Mouse (Mus musculus): ENCODE results near the gene Litaf.
"Not testable (repeated sequence)": the region's sequence is repeated elsewhere in the genome, so short reads cannot be mapped to it uniquely, and the experiment has no call there.

The Litaf gene

GRCm38 (mm10) chr16:10989896-10990295, 76.1 kb downstream of the Litaf start:
- no peak for DNase-seq

- no peak for DNase-seq
Observed at GRCm38 (mm10) chr16:10989361-10989760, 76.6 kb downstream of the Litaf start.

- DNase-seq, result no peak
Observed at GRCm38 (mm10) chr16:10988261-10988660, 77.7 kb downstream of the Litaf start.

GRCm38 (mm10) chr16:10984534-10984933, 81.4 kb downstream of the Litaf start:
- DNase-seq, result no peak

- no peak for DNase-seq
Observed at GRCm38 (mm10) chr16:10981493-10982070, 84.4 kb downstream of the Litaf start.

- no peak for DNase-seq
Observed at GRCm38 (mm10) chr16:10979064-10979803, 86.7 kb downstream of the Litaf start.

GRCm38 (mm10) chr16:10977877-10978276, 88.1 kb downstream of the Litaf start:
- DNase-seq, result no peak

- DNase-seq, result no peak
Observed at GRCm38 (mm10) chr16:10976202-10976631, 89.7 kb downstream of the Litaf start.

- DNase-seq, result no peak
Observed at GRCm38 (mm10) chr16:10974939-10975338, 91.0 kb downstream of the Litaf start.

- no peak for DNase-seq
Observed at GRCm38 (mm10) chr16:10974037-10974446, 91.9 kb downstream of the Litaf start.

- DNase-seq, result no peak
Observed at GRCm38 (mm10) chr16:10972259-10972658, 93.7 kb downstream of the Litaf start.

GRCm38 (mm10) chr16:10969944-10970343, 96.0 kb downstream of the Litaf start:
- DNase-seq, result not testable (repeated sequence)

- DNase-seq, result peak; percentile 60
Observed at GRCm38 (mm10) chr16:10969342-10969741, 96.6 kb downstream of the Litaf start.

GRCm38 (mm10) chr16:10968299-10968698, 97.7 kb downstream of the Litaf start:
- no peak for DNase-seq

GRCm38 (mm10) chr16:10967756-10968155, 98.2 kb downstream of the Litaf start:
- DNase-seq, result no peak

GRCm38 (mm10) chr16:10967013-10967412, 98.9 kb downstream of the Litaf start:
- no peak for DNase-seq

GRCm38 (mm10) chr16:10965034-10965433, 100.9 kb downstream of the Litaf start:
- no peak for DNase-seq

- no peak for DNase-seq
Observed at GRCm38 (mm10) chr16:10960916-10961315, 105.0 kb downstream of the Litaf start.

GRCm38 (mm10) chr16:10958763-10959440, 107.1 kb downstream of the Litaf start:
- no peak for DNase-seq

GRCm38 (mm10) chr16:10958307-10958706, 107.7 kb downstream of the Litaf start:
- not testable (repeated sequence) for DNase-seq

GRCm38 (mm10) chr16:10957794-10958193, 108.2 kb downstream of the Litaf start:
- no peak for DNase-seq

GRCm38 (mm10) chr16:10956938-10957685, 108.8 kb downstream of the Litaf start:
- no peak for DNase-seq

GRCm38 (mm10) chr16:10955078-10955477, 110.9 kb downstream of the Litaf start:
- no peak for DNase-seq
